7 mouse cellular contexts compared by ENCODE assay signal in genomic region chr17:50419966-50420365, GRCm38 (mm10).
A peak's percentile ranks its signal among the peaks of the same experiment; 100 is the strongest.
DNase-seq lines count a peak whose midpoint lies in the region; ATAC-seq and TF ChIP-seq lines count a peak whose summit lies in the region.

No protein-coding gene starts in this region.

- H3K4me1 ChIP-seq in lung, embryonic 15.5 days, result no peaks in the 10 kb centered on the region
- H3K4me1 ChIP-seq in lung, adult 2 months (ENCODE audit: control insufficient read depth, insufficient read depth, low read length), result no peaks in the 10 kb centered on the region

- no peak overlapping the region for H3K27ac ChIP-seq in lung, embryonic 15.5 days

- intact Hi-C loops in left cerebral cortex, postnatal 4 days (cut with DNase I), result no loop called here

- no peak overlapping the region for H3K4me2 ChIP-seq in lung, embryonic 15.5 days

- 72% methylated on average over 9 of the region's 12 CpGs for WGBS in lung, embryonic 15.5 days
- 77% methylated on average over 11 of the region's 12 CpGs for WGBS in lung, adult 2 months

- H3K27me3 ChIP-seq in lung, embryonic 15.5 days, result no peaks in the 10 kb centered on the region

- no peak for DNase-seq in lung, adult 2 months
- DNase-seq in embryo, embryonic 10.5 days (ENCODE audit: low spot score), result peak; percentile 44
- peak; percentile 78 for DNase-seq in forelimb bud, embryonic 11.5 days (ENCODE audit: low read depth, low spot score)
- DNase-seq in left cerebral cortex, postnatal 4 days, result no peak
- no peak for DNase-seq in right cerebral cortex, postnatal 36 days (ENCODE audit: low spot score in 2 of 2)

- ATAC-seq in lung, embryonic 15.5 days (ENCODE audit: borderline replicate concordance, extremely low read depth, low FRiP score, low TSS enrichment), result peak; percentile 80; the same call in 1 of the 2 replicates
- ATAC-seq in megakaryocyte-erythroid progenitor cell, adult 5-6 weeks (replicated peaks; ENCODE audit: low FRiP score, low TSS enrichment, poor library complexity, severe bottlenecking), result peak; percentile 81

- no peaks in the 10 kb centered on the region for H3K36me3 ChIP-seq in lung, embryonic 15.5 days

- no peak overlapping the region for H3K4me3 ChIP-seq in lung, embryonic 15.5 days
- no peak overlapping the region for H3K4me3 ChIP-seq in lung, adult 2 months (replicated peaks; ENCODE audit: extremely low read depth, low read depth, low read length)

- H3K9ac ChIP-seq in lung, embryonic 15.5 days, result no peak overlapping the region

- no peak for TF ChIP-seq POLR2A in lung, adult 2 months (IDR thresholded peaks at IDR 0.05; ENCODE audit: borderline replicate concordance, extremely low read depth, low read depth, low read length)

- H3K9me3 ChIP-seq in lung, embryonic 15.5 days, result no peaks in the 10 kb centered on the region

- no peak for TF ChIP-seq CTCF in lung, adult 2 months (IDR thresholded peaks at IDR 0.05; ENCODE audit: insufficient read depth, low read length)

Comparison
In these comparisons a context has a peak if more than half of its experiments do, and no peak if none do; other contexts are left out.
1. DNase-seq: peak in embryo, embryonic 10.5 days (single experiment) and forelimb bud, embryonic 11.5 days (single experiment); none in lung, adult 2 months (single experiment), left cerebral cortex, postnatal 4 days (single experiment) and right cerebral cortex, postnatal 36 days (0 of 2).